Mouse (Mus musculus): ENCODE data around the gene Nacc1.

Nacc1 gene

GRCm38 (mm10) chr8:84698929-84699401, 11.3 kb upstream of the Nacc1 start:
- DNase-seq (ENCODE audit: low spot score): no peak

DNA sequence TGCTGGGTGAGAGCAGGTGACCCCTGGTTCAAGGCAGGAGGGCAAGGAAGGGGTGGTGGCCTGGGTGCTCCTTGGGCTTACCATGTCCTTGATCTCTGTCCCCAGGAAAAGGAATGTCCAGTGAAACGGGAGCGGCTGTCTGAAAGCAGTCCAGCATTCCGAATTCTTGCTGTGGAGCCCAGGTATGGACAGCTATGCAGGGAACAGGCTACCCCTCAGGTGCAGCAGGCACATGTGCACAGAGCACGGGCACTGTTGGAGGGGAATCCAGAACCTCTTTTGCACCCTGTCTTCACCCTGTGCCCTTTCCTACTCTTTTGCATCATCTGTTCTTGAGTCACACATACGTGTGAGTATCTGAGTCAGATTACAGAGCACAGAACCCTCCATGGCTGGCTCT, 10.6 kb upstream of the Nacc1 start:
- no peak for DNase-seq (ENCODE audit: low spot score)

- DNase-seq (ENCODE audit: low spot score): no peak
Measured at GRCm38 (mm10) chr8:84697166-84698130, 9.8 kb upstream of the Nacc1 start.

GRCm38 (mm10) chr8:84695140-84695539, 7.5 kb upstream of the Nacc1 start:
- DNase-seq (ENCODE audit: low spot score): no peak

DNA sequence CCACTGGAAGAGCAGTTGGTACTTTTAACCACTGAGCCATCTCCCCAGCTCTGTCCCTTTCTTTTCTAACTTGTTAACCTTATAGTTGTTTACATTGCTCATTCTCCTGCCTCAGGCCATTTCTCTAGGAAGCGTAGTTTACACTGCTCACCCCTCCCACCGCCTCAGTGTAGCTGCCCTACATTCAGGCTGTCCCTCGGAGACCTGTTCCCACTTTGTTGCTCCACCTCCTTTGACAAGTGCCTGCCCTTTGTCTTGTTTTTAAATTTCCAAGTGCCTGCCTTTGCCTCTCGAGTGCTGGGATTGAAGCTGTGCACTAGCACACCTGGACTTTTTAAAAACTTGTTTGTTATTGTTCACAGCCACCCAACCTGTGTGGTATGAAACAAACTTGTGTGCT, 5.7 kb upstream of the Nacc1 start:
- DNase-seq (ENCODE audit: low spot score): no peak

DNA sequence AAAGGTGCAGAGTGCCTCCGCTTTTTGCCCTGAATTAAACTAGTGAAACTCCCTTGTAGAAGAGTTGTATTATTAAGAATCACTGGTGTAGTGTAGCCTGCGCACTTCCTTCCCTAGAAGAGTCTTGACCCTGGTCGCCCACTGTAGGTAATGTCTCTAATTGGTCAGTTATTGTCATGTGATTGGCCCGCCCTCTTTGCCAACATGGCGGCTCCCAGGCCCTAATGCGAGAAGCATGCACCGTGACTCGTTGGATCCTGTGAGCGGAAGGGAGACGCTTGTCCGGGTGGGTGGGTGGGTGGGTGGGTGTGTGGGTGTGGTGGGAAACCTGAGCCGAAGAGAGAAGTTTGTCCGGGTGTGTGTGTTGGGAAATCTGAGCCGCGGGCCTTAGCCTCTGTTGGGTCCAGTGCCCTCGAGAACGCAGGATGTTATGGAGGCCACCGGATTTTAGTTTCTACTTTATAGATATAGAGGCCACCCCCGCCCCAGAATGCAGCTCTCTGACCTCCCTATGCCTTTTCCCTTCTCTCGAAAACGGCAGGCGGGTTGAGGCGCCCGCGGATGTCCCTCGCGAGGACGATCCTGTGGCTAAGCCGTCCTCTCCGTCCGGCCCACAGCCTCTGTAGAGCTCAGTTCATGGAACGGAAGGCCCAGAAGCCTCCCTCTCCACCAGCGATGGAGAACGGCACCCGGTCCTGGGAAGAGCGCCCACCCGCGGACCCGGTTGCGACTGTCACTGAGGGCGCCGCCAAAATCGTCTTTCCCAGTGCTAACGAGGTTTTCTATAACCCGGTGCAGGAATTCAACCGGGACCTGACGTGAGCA, 1.6 kb upstream of the Nacc1 start:
- DNase-seq (ENCODE audit: low spot score): peak; percentile 89

DNA sequence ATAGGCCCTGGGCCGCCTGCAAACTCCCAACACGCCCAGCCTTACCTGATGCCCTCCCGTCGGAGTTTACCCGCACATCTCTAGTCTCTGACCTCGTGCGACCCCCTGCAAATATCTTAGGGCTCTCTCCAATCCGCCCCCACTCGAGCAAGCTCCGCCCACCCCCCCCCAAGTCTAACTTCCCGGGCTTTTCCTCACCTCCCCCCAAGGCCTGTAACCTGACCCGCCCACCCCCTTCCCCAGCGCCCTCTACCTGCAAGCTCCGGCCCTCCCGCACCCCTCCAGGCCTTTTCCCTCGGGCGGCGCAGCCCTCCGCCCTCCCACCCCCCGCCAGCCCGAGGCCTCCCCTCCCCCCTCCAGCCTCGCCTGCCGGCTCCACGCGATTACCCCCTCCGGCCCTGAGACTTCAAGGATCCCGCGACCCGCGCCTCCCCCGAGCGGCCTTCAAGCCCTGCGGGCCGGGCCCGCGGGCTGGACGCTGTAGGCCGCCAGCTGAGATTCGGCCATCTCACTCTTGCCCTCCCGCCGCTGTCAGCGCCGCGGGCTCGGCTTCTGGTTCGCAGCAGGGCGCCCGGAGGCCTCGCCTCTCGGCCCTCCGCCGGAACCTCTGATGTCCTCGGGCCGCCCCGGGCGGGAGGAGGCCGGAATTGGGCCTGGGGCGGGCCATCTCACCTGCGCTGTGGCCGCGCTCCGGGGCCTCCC, 508 bp downstream of the Nacc1 start:
- peak; percentile 89 for DNase-seq (ENCODE audit: low spot score)

- DNase-seq (ENCODE audit: low spot score): no peak
Measured at GRCm38 (mm10) chr8:84686191-84687002, 1.3 kb downstream of the Nacc1 start, which contains the start of gene Trmt1. Gene Trmt1 (plus strand): TSS chr8:84686307.

DNA sequence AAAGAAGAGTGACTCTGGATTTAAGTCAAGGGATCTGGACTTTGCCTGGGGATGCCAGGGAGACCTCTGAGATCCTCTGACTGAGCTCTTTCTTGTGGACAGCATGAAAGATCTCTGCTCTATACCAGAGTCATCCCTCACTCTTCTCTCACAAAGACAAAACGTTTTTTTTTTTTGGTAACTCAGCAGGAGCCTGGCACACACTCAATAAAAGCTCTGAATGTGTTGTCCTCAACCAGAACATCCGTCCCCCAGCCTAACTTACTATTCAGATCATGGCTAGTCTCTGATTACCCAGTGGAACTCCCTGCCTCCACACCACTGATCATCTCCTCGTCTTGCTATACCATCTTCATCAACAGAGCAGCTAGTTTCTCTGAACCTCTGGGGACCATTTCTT, 3.1 kb downstream of the Nacc1 start:
- DNase-seq (ENCODE audit: low spot score): no peak

DNA sequence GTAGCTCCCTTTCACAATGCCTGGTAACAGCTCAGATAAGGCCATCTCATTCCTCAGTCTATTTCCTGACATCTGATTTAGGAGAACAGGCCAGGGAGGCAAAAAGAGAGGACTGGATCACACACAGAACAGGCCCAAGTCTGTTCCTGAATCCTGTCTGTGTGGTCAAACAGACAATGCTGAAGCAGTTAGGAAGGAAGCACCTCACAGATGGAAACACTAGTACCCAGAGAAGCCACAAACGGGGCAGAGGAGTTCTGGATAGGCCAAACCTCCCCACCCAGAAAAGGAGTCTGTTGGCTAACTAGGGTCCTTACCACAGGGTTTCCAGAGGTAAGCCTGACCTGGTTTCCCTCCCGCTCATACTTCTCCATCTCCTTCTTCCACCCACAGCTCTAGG, 5.4 kb downstream of the Nacc1 start:
- DNase-seq (ENCODE audit: low spot score): no peak

GRCm38 (mm10) chr8:84681476-84681875, 6.2 kb downstream of the Nacc1 start:
- no peak for DNase-seq (ENCODE audit: low spot score)

GRCm38 (mm10) chr8:84677305-84677704, 10.4 kb downstream of the Nacc1 start:
- no peak for DNase-seq (ENCODE audit: low spot score)

DNA sequence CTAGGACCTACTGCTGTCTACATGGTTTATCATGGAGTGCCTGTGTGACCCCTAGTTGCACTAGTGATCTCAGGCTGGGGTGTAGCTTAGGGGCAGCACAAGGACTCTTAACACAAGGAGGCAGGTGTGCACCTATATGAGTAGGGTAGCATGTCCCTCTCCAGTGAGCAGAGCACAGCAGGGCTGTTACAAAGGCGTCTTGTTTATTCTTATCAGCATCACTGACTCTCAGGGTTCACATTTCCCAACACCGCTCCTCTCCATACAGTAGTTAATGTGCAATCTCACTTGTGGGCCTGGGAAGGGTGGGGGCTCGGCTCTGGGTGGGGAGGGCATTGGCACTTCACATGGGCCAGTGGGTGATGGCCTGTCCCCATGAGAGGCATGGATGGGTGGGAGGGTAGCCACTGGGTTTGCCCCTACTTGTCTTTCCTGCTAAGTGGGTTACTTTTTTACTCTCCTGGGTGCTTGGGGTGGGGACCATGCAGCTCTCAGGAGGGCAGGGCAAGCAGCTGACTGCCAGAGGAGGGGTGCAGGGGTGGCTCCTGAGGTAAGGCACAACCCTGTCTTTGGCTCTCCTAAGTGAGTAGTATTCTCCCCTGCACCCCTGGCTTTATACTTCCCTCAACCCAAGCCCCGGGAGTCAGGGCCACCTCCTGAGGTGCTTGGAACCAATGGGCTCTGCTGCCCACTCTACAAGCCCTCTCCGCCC, 17.2 kb downstream of the Nacc1 start:
- peak; percentile 31 for DNase-seq (ENCODE audit: low spot score)

DNA sequence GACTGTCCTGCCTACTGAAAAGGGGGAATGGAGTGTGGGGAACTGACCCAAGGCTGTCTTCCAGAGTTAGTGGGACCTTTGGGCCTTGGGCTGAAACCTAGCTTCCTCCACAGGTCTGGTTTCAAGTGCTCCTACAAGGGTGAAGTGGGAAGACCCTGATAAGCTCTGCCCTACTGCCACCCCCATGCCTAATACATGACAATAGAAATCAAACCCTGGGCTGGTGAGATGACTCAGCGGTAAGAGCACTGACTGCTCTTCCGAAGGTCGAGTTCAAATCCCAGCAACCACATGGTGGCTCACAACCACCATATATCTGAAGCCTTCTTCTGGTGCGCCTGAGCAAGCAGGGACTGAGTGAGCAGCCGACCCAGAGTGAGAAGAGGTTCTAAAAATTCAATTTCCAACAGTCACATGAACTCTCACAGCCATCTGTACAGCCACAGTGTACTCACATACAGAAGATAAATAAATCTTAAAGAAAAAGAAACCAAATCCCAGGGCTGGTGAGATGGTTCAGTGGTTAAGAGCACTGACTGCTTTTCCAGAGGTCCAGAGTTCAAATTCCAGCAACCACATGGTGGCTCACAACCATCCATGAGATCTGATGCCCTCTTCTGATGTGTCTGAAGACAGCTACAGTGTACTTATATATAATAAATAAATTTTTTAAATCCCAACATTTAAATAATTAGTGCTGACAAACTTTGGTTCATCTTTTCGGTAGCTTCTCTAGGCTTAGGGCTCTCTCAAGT, 18.8 kb downstream of the Nacc1 start:
- no peak for DNase-seq (ENCODE audit: low spot score)

GRCm38 (mm10) chr8:84668081-84668480, 19.6 kb downstream of the Nacc1 start:
- DNase-seq (ENCODE audit: low spot score): no peak

GRCm38 (mm10) chr8:84665385-84665893, 22.2 kb downstream of the Nacc1 start:
- peak; percentile 57 for DNase-seq (ENCODE audit: low spot score)

DNA sequence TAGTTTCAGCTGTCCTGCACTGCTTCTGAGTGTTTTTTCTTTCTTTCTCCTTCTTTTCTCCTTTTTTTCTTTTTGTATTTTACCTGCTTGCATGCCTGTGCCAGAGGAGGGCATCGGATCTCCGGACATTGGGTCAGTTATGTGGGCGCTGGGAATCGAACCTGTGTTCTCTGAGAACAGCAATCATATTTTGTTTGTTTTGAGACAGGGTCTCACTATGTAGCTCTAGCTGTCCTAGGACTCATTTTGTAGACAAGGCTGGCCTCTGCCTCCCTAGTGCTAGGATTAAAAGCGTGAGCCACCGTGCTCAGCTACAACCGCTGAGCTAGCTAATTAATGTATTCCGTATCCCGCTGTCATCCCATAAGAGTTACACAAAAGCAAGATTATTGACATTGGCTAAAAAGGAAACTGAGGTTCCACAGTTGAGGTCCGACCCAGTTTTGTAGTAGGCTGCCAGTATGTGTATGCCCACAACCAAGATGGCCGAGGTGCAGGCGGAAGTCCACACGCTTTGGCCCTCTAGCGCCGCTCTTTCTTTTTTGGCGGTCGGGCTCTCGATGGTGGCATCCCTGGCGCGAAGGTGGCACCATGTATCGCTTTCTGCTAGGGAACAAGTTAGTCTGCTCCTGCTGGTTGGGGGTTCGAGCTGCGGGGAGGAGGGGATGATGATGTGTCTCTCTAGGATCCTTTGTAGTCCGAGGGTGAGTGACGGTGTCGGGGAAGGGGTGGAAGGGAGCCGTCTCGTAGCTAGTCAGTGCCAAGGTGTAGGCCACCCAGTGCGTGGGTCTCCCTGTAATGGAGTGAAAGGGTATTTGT, 22.9 kb downstream of the Nacc1 start:
- peak; percentile 79 for DNase-seq (ENCODE audit: low spot score)

DNA sequence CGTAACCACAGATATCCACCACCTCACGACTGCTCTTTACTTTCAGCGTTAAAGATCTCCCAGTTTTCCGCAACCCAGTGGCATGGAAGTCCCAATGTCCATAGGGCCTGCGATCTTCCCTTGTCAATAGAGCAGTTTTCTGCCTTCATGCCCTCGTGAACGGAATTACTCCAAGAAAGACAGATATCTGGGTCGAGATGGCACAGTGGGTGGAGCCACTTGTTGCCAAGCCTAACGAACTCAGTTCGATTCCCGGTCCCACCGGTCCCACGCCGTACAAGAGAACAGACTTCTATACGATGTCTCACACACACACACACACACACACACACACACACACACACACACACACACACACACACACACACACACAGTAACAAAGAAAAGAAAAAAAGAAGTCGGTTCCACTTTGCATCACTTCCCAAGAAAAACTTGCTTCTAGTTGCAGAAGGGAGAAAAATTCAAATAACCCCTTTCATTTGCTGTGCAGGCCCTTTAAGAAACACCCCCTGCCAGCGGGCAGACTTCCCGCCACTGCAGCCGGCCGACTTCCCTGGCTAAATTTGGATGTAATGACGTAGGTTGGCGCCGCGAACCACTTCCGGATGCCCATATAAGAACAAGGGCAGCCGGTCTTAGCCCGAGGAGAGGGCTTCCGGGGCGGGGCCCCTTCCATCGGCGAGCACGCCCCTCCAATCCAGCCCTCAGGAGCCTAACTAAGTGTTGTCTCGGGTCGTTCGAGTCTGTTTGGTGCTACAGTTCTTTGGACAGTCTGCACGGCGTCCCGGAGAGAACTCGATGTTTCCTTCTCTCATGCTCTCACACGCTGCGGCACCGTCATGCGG, 24.0 kb downstream of the Nacc1 start:
- peak; percentile 97 for DNase-seq (ENCODE audit: low spot score)

All from yolk sac, embryonic 10.5 days (tissue).